Comparison of ENCODE assay signal across 7 mouse cellular contexts in genomic region chr2:32712586-32712933, GRCm38 (mm10). TPM values are rescaled to one million over a fixed set of nuclear protein-coding genes. Genes with fewer than 3 reads are reported as not detected.
DNase-seq lines count a peak whose midpoint lies in the region; TF ChIP-seq lines count a peak whose summit lies in the region.

No protein-coding gene starts in this region.

- 0 out of 2 replicates have a peak, but pooled peaks cover 2% of the 10 kb centered on the region for H3K9me3 ChIP-seq in midbrain, embryonic 10.5 days (replicated peaks)

- H3K4me3 ChIP-seq in cortical plate, adult 2 months (ENCODE audit: insufficient read depth, low read length), result peak overlapping the region; percentile 52
- peak overlapping the region; percentile 67 for H3K4me3 ChIP-seq in midbrain, embryonic 10.5 days

- no peak for TF ChIP-seq CTCF in cortical plate, adult 2 months (IDR thresholded peaks at IDR 0.05; ENCODE audit: extremely low read depth, insufficient read depth, low read length)

- WGBS in midbrain, embryonic 10.5 days, result under 1% methylated on average over 44 of the region's 44 CpGs

- intact Hi-C loops in left cerebral cortex, postnatal 25 days (cut with DNase I), result loop anchor here (5.0 kb wide), 1 partner anchor 145 kb away; no protein-coding TSS in a partner anchor

- no peaks in the 10 kb centered on the region; the same call in 1 of the 2 replicates for H3K4me1 ChIP-seq in cortical plate, adult 2 months (ENCODE audit: control insufficient read depth, insufficient read depth, low read length)
- H3K4me1 ChIP-seq in midbrain, embryonic 10.5 days, result peaks cover 38% of the 10 kb centered on the region

- peak overlapping the region; percentile 100 for H3K27ac ChIP-seq in cortical plate, adult 2 months (ENCODE audit: insufficient read depth, low read length)
- H3K27ac ChIP-seq in midbrain, embryonic 10.5 days (replicated peaks), result peak overlapping the region; percentile 97

- no peak for TF ChIP-seq POLR2A in cortical plate, adult 2 months (IDR thresholded peaks at IDR 0.05; ENCODE audit: extremely low read depth, insufficient read depth, low read length)

- peak; percentile 97 to 99 for DNase-seq in adrenal gland, adult (ENCODE audit: inconsistent age in 2 of 2, low spot score in 1 of 2)
- DNase-seq in gastrocnemius, adult 8-10 months (ENCODE audit: low spot score in 2 of 2), result peak; percentile 91 to 94
- peak; percentile 95 for DNase-seq in induced T-regulatory cell, adult 2 months (ENCODE audit: low read depth)
- DNase-seq in left cerebral cortex, postnatal 25 days (ENCODE audit: low spot score in 2 of 2), result peak; percentile 94
- DNase-seq in midbrain, embryonic 10.5 days (ENCODE audit: low spot score), result peak; percentile 94
- peak; percentile 85 for DNase-seq in skeletal muscle tissue, adult 2 months (ENCODE audit: low read depth, low spot score)

- H3K36me3 ChIP-seq in midbrain, embryonic 10.5 days, result peaks cover 40% of the 10 kb centered on the region

- no peaks in the 10 kb centered on the region for H3K27me3 ChIP-seq in midbrain, embryonic 10.5 days (ENCODE audit: low read depth, poor library complexity, severe bottlenecking)

RNA-seq across cellular contexts. Expression of gene Cdk9, which starts 0.3 kb away (rescaled TPM):
- 260 and 329 TPM in 2 replicates for polyA plus RNA-seq in cortical plate, adult 2 months (2012; rRNA removed)
- total RNA-seq in gastrocnemius, adult 8-10 months (2022), result 10 to 100 TPM; 17.0 to 22.2 (median 20.8) TPM
- 100 to 1,000 TPM; 114 to 118 TPM for total RNA-seq in left cerebral cortex, postnatal 25 days (2021)
- polyA plus RNA-seq in midbrain, embryonic 10.5 days (2016; fragmentation: Nextera tagmentation; extraction: Ambion mirVana), result 119 and 132 TPM in 2 replicates

RNA-seq across cellular contexts. Expression of gene Sh2d3c, which starts 8.3 kb away (rescaled TPM):
- 29.7 and 31.5 TPM in 2 replicates for polyA plus RNA-seq in cortical plate, adult 2 months (2012; rRNA removed)
- 1 to 10 TPM; 3.3 to 6.6 (median 6.1) TPM for total RNA-seq in gastrocnemius, adult 8-10 months (2022)
- 10 to 100 TPM; 27.8 to 30.8 TPM for total RNA-seq in left cerebral cortex, postnatal 25 days (2021)
- 26.7 and 33.6 TPM in 2 replicates for polyA plus RNA-seq in midbrain, embryonic 10.5 days (2016; fragmentation: Nextera tagmentation; extraction: Ambion mirVana)

RNA-seq across cellular contexts. Expression of gene Fpgs, which starts 8.6 kb away (rescaled TPM):
- polyA plus RNA-seq in cortical plate, adult 2 months (2012; rRNA removed), result 16.4 and 17.7 TPM in 2 replicates
- total RNA-seq in gastrocnemius, adult 8-10 months (2022), result 1 to 10 TPM; 4.2 to 5.8 (median 4.7) TPM
- 1 to 10 TPM; 7.1 to 9.4 TPM for total RNA-seq in left cerebral cortex, postnatal 25 days (2021)
- 25.6 and 27.9 TPM in 2 replicates for polyA plus RNA-seq in midbrain, embryonic 10.5 days (2016; fragmentation: Nextera tagmentation; extraction: Ambion mirVana)

RNA-seq across cellular contexts. Expression of gene 6330409D20Rik, which starts 28.3 kb away (rescaled TPM):
- polyA plus RNA-seq in cortical plate, adult 2 months (2012; rRNA removed), result 3.5 and 4.2 TPM in 2 replicates
- total RNA-seq in gastrocnemius, adult 8-10 months (2022), result not detected
- 1 to 10 TPM; 2.3 to 2.4 TPM for total RNA-seq in left cerebral cortex, postnatal 25 days (2021)
- 0.94 and 2.1 TPM in 2 replicates for polyA plus RNA-seq in midbrain, embryonic 10.5 days (2016; fragmentation: Nextera tagmentation; extraction: Ambion mirVana)

RNA-seq across cellular contexts. Expression of gene Tor2a, which starts 44.5 kb away (rescaled TPM):
- 54.9 and 58.9 TPM in 2 replicates for polyA plus RNA-seq in cortical plate, adult 2 months (2012; rRNA removed)
- 1 to 10 TPM; 4.3 to 5.1 (median 4.6) TPM for total RNA-seq in gastrocnemius, adult 8-10 months (2022)
- total RNA-seq in left cerebral cortex, postnatal 25 days (2021), result 10 to 100 TPM; 29.9 to 31.0 TPM
- polyA plus RNA-seq in midbrain, embryonic 10.5 days (2016; fragmentation: Nextera tagmentation; extraction: Ambion mirVana), result 59.2 and 59.8 TPM in 2 replicates

Comparison
In these comparisons a context has a peak if more than half of its experiments do, and no peak if none do; other contexts are left out.
1. Peak in every context shown above with its lines: DNase-seq, H3K4me3 ChIP-seq and H3K27ac ChIP-seq.
2. RNA of gene Cdk9, which starts 0.3 kb away (total RNA-seq): 114 to 118 TPM in left cerebral cortex, postnatal 25 days; 17.0 to 22.2 TPM in gastrocnemius, adult 8-10 months; every median in the first group is over 4 times any median in the second.